Mouse (Mus musculus) forebrain, embryonic 15.5 days (tissue): ENCODE results near the gene Srp68. TPM values are rescaled to one million over a fixed set of nuclear protein-coding genes. Genes with fewer than 3 reads are reported as not detected.

Experiments
- ATAC-seq: fragments of 200-750 bp; cut with Nextera tagmentation; replicated peaks from 2 replicates; pipeline ENCODE4 v1.8.0; 2017; ENCODE audit warnings: mild to moderate bottlenecking, moderate TSS enrichment, moderate library complexity
- H3K27ac ChIP-seq: fragments of 300-500 bp; sonication (generic); replicated peaks from 2 replicates; pipeline ENCODE4 v1.5.1; 2015; ENCODE audit warnings: mild to moderate bottlenecking, inconsistent platforms
- H3K27me3 ChIP-seq: fragments of 300-500 bp; sonication (generic); 2 replicates; pipeline ENCODE4 v1.6.1; 2015; ENCODE audit warnings: inconsistent platforms
- H3K36me3 ChIP-seq: fragments of 300-500 bp; sonication (generic); 2 replicates; pipeline ENCODE4 v1.6.1; 2015; ENCODE audit warnings: mild to moderate bottlenecking, inconsistent platforms
- H3K4me1 ChIP-seq: fragments of 300-500 bp; sonication (generic); 2 replicates; pipeline ENCODE4 v1.6.1; 2015; ENCODE audit warnings: inconsistent platforms
- H3K4me2 ChIP-seq: fragments of 300-500 bp; sonication (generic); replicated peaks from 2 replicates; pipeline ENCODE4 v1.6.1; 2015; ENCODE audit warnings: mild to moderate bottlenecking, inconsistent platforms
- H3K4me3 ChIP-seq: fragments of 300-500 bp; sonication (generic); 2 replicates; pipeline ENCODE4 v1.5.1; 2015; ENCODE audit warnings: mild to moderate bottlenecking, inconsistent platforms
- H3K9ac ChIP-seq: fragments of 300-500 bp; sonication (generic); replicated peaks from 2 replicates; pipeline ENCODE4 v1.6.1; 2015; ENCODE audit warnings: mild to moderate bottlenecking, inconsistent platforms
- H3K9me3 ChIP-seq: fragments of 300-500 bp; sonication (generic); 2 replicates; pipeline ENCODE4 v1.6.1; 2016; ENCODE audit warnings: inconsistent platforms
- WGBS: fragments of 180-500 bp; shearing (Covaris S2); methylation state at CpG from one replicate; pipeline ENCODE4 v1.1.7; 2015; ENCODE audit warnings: mixed read lengths; 5-methylcytosine and 5-hydroxymethylcytosine counted together
- polyA plus RNA-seq: library from polyadenylated mRNA; unstranded; fragments of >200 nt; fragmentation: Nextera tagmentation; extraction: Ambion mirVana; gene quantifications from 2 replicates; pipeline ENCODE4 v1.2.1, GENCODE M21; 2015

Srp68 gene
- polyA plus RNA-seq, 1 experiment from 2014 or later = 68.9 TPM

DNA sequence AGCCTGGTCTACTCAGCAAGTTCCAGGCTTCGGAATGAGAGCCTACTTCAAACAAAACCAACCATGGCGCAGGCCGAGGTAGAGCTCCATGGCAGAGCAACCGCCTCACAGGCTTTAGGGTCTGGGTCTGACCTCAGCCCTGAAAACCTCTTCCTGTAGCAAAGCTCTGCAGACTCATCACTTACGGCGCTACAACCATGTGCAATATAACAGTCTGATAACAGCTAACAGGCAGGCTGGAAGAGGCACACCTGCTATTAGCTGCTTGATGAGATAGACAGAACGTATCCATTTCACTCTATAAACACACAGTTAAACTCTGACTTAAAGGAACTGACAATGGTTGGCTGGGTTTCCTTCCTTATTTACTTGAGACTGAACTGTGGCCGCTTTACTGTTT, 14.6 kb downstream of the Srp68 start:
- Histone ChIP-seq H3K4me1 (no peaks in the 10 kb centered on the region), H3K4me2 (no peak overlapping the region), H3K9ac (no peak overlapping the region), H3K9me3 (no peaks in the 10 kb centered on the region), H3K27ac (no peak overlapping the region), H3K36me3 (peaks cover 81% of the 10 kb centered on the region), H3K27me3 (no peaks in the 10 kb centered on the region), H3K4me3 (no peak overlapping the region)
- no peak for ATAC-seq
- WGBS = 95% methylated on average over 8 of the region's 8 CpGs

DNA sequence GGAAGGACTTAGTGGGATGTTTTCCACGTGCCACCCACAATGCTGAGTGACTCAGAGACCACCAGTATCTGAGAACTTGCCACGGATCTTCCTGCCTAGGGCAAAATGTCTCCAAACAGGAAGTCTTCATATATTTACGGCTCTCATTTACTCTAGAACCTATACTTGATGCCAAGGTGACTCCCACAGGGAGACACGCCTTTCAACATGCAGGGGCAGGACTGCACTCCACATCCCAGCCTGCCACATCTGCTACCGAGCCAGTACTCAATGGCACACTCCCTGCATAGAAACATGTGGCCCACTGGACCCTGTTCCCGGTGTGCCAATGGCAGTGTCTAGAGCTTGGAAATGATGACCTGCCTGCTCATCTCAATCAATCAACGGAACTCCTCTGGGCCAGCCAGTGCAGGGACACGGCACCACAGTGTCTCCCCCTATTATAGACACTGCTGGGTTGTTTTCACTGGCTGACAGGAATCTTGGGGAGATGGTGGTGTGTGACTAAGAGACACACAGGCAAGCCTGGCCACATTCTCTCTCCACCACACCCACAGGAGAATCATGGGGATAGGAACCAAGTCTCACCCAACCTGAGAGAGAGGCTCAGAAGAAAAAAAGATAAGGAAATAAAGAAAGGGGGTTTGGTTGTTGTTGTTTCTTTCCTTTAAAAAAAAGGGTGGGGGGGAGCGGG, 17.9 kb downstream of the Srp68 start:
- no peak for ATAC-seq
- Histone ChIP-seq H3K27me3 (no peaks in the 10 kb centered on the region), H3K4me1 (no peaks in the 10 kb centered on the region), H3K27ac (no peak overlapping the region), H3K4me2 (no peak overlapping the region), H3K9ac (no peak overlapping the region), H3K36me3 (peaks cover 80% of the 10 kb centered on the region), H3K4me3 (no peak overlapping the region), H3K9me3 (no peaks in the 10 kb centered on the region)
- 92% methylated on average over 9 of the region's 9 CpGs for WGBS

- Histone ChIP-seq H3K27me3 (no peaks in the 10 kb centered on the region), H3K36me3 (peaks cover 80% of the 10 kb centered on the region)
These were observed 18.7 kb downstream of the Srp68 start for GRCm38 (mm10) chr11:116255090-116255981.

DNA sequence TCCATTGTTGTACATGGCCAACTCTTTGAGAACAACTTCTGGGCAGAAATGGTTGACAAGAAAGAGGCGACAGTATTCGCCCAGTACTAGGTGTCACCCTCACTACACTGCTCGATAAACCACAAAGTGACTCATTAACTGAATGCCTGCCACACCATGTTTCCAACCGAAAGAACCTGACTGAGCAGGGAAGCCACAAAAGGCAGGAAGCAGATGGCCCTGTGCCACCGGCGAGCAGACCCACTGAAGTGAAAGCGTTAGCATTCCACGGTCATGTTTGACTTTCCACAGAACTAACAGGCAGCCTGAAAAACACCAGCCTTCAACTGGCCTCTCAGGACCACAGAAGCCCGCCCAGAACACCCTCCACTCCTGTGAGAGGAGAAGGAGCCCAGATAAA, 19.4 kb downstream of the Srp68 start:
- no peaks in the 10 kb centered on the region for H3K9me3 ChIP-seq
- no peak overlapping the region for H3K9ac ChIP-seq
- no peak overlapping the region for H3K4me2 ChIP-seq
- no peak overlapping the region for H3K4me3 ChIP-seq
- 87% methylated on average over 9 of the region's 9 CpGs for WGBS
- ATAC-seq = no peak
- no peaks in the 10 kb centered on the region for H3K27me3 ChIP-seq
- no peak overlapping the region for H3K27ac ChIP-seq
- H3K36me3 ChIP-seq = peaks cover 80% of the 10 kb centered on the region
- H3K4me1 ChIP-seq = no peaks in the 10 kb centered on the region

More at GRCm38 (mm10) chr11:116255090-116255981, 18.7 kb downstream of the Srp68 start:
- H3K9me3 ChIP-seq = no peaks in the 10 kb centered on the region
- H3K4me2 ChIP-seq = no peak overlapping the region
- no peak overlapping the region for H3K27ac ChIP-seq
- H3K9ac ChIP-seq = no peak overlapping the region
- H3K4me1 ChIP-seq = no peaks in the 10 kb centered on the region
- no peak overlapping the region for H3K4me3 ChIP-seq
- 86% methylated on average over 22 of the region's 22 CpGs for WGBS
- no peak for ATAC-seq

DNA sequence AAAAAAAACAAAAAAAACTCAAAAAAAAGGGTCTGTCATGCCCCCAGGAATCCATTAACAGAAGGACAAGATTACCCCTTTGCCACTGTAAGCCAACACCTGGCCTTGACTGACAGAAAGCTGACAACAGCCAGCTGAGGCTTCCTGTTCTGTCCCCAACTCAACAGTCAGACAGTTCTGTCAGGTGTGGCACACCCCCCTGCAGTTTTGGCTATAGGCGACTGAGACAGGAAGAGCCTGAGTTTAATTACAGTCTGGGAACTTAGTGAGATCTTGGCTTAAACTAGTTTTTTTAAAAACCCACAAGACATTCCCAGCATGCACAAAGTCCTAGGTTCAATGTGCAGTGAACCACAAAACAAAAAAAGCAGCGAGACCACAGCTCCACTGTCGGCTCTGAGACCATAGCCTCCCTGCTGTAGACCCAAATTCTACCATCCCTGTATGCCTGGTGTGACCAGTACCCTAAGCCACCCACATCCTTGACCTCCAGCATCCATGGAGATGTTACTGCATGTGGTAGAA, 20.9 kb downstream of the Srp68 start:
- WGBS = 93% methylated on average over 3 of the region's 3 CpGs
- no peaks in the 10 kb centered on the region for H3K27me3 ChIP-seq
- no peak overlapping the region for H3K4me2 ChIP-seq
- no peak for ATAC-seq
- no peak overlapping the region for H3K9ac ChIP-seq
- peaks cover 80% of the 10 kb centered on the region for H3K36me3 ChIP-seq
- H3K27ac ChIP-seq = no peak overlapping the region
- H3K4me3 ChIP-seq = no peak overlapping the region
- H3K4me1 ChIP-seq = no peaks in the 10 kb centered on the region
- no peaks in the 10 kb centered on the region for H3K9me3 ChIP-seq

DNA sequence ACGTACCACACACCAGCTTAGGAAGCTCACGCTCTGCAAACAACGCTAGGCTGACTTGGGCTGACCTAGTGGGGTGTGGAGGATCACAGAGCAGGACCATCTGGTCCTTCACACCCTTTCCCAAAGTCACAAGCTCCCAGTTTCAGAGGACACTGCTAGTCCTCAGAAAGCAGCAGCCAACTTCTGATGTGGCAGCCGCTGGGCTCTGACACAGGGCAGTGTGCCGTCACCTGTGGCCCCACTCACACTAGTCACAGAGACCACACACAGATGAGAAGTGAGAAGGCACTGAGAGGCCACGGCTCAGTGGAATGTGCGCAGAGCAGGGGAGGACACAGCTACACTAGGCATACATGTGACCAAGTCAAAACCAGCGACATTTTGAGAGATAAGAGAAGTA, 23.1 kb downstream of the Srp68 start:
- Histone ChIP-seq H3K9me3 (no peaks in the 10 kb centered on the region), H3K4me1 (no peaks in the 10 kb centered on the region), H3K27ac (no peak overlapping the region), H3K27me3 (no peaks in the 10 kb centered on the region), H3K9ac (no peak overlapping the region), H3K4me3 (no peak overlapping the region), H3K36me3 (peaks cover 94% of the 10 kb centered on the region), H3K4me2 (no peak overlapping the region)
- no peak for ATAC-seq
- 91% methylated on average over 8 of the region's 8 CpGs for WGBS

GRCm38 (mm10) chr11:116247502-116248222, 26.4 kb downstream of the Srp68 start:
- no peak overlapping the region for H3K9ac ChIP-seq
- no peaks in the 10 kb centered on the region for H3K4me1 ChIP-seq
- H3K36me3 ChIP-seq = peaks cover 92% of the 10 kb centered on the region
- no peak overlapping the region for H3K27ac ChIP-seq
- 84% methylated on average over 14 of the region's 14 CpGs for WGBS
- no peak overlapping the region for H3K4me3 ChIP-seq
- H3K27me3 ChIP-seq = no peaks in the 10 kb centered on the region
- no peak overlapping the region for H3K4me2 ChIP-seq
- no peaks in the 10 kb centered on the region for H3K9me3 ChIP-seq
- no peak for ATAC-seq

DNA sequence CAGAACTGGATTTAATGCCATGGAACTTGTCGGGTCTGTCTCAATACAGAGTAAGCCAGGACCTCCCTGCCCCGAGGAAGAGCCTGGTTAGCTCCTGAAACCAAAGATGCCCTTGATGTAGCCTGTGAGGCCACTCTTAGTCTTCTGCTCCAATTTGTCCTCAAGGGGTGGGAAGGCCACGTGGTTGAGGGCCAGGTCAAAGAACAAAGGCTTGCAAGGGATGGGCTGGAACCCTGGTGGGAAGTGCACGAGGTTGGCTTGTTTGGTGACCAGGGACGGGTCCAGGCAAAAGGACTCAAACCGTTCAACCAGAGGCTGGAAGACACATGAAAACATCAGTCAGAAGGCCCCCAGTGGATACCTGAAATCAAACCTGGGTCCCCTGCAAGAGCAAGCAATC, 28.4 kb downstream of the Srp68 start:
- H3K27me3 ChIP-seq = no peaks in the 10 kb centered on the region
- H3K4me2 ChIP-seq = no peak overlapping the region
- no peak for ATAC-seq
- H3K27ac ChIP-seq = no peak overlapping the region
- no peaks in the 10 kb centered on the region for H3K4me1 ChIP-seq
- H3K4me3 ChIP-seq = no peak overlapping the region
- no peaks in the 10 kb centered on the region for H3K9me3 ChIP-seq
- no peak overlapping the region for H3K9ac ChIP-seq
- H3K36me3 ChIP-seq = peaks cover 71% of the 10 kb centered on the region
- 86% methylated on average over 6 of the region's 6 CpGs for WGBS

GRCm38 (mm10) chr11:116244580-116244979, 29.4 kb downstream of the Srp68 start:
- no peak overlapping the region for H3K4me3 ChIP-seq
- no peak for ATAC-seq
- H3K36me3 ChIP-seq = peaks cover 61% of the 10 kb centered on the region
- H3K9ac ChIP-seq = no peak overlapping the region
- no peaks in the 10 kb centered on the region for H3K27me3 ChIP-seq
- H3K27ac ChIP-seq = no peak overlapping the region
- WGBS = 91% methylated on average over 8 of the region's 8 CpGs
- H3K4me1 ChIP-seq = no peaks in the 10 kb centered on the region
- H3K9me3 ChIP-seq = no peaks in the 10 kb centered on the region
- no peak overlapping the region for H3K4me2 ChIP-seq

- no peaks in the 10 kb centered on the region for H3K4me1 ChIP-seq
- H3K27ac ChIP-seq = no peak overlapping the region
- H3K27me3 ChIP-seq = peaks cover 10% of the 10 kb centered on the region; the same call in 1 of the 2 replicates
- H3K9ac ChIP-seq = no peak overlapping the region
- H3K9me3 ChIP-seq = no peaks in the 10 kb centered on the region
- H3K4me2 ChIP-seq = no peak overlapping the region
- no peak overlapping the region for H3K4me3 ChIP-seq
- peaks cover 33% of the 10 kb centered on the region for H3K36me3 ChIP-seq
- no peak for ATAC-seq
- 64% methylated on average over 12 of the region's 12 CpGs for WGBS
These were observed 32.2 kb downstream of the Srp68 start for GRCm38 (mm10) chr11:116241744-116242235.

DNA sequence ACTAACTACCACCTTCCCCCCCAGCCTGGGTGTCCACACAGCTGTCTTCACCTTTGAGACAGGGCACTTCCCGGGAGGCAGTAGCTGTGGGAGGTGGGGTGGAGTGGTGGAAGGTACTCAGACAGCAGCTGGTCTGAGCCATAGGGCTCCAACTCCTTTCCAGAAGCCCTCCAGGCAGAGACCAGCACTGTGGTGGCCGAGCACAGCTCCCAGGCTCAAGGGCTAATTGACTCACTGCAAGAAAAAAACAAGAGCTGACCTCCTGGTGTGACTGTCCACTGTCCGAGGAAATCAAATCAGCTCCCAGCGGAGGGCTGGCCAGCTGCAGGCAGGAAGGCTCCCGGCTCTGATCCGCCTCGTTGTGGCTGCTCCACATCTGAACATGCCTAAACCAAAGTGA, 34.2 kb downstream of the Srp68 start:
- Histone ChIP-seq H3K9ac (no peak overlapping the region), H3K9me3 (no peaks in the 10 kb centered on the region), H3K36me3 (peaks cover 13% of the 10 kb centered on the region), H3K27ac (no peak overlapping the region), H3K4me2 (no peak overlapping the region), H3K4me1 (no peaks in the 10 kb centered on the region), H3K27me3 (peaks cover 10% of the 10 kb centered on the region; the same call in 1 of the 2 replicates), H3K4me3 (no peak overlapping the region)
- 11% methylated on average over 7 of the region's 7 CpGs for WGBS
- no peak for ATAC-seq
